Mouse (Mus musculus) heart, embryonic 14.5 days (tissue): ENCODE results near the gene Barhl1. TPM values are rescaled to one million over a fixed set of nuclear protein-coding genes. Genes with fewer than 3 reads are reported as not detected.

Source experiments
- ATAC-seq: fragments of 200-750 bp; cut with Nextera tagmentation; 2 replicates; pipeline ENCODE4 v1.8.0; 2017; ENCODE audit warnings: low read depth, moderate TSS enrichment; ENCODE audit not compliant: insufficient number of reproducible peaks, insufficient read depth, low FRiP score
- H3K27ac ChIP-seq, 2 experiments: fragments of 200-500 bp in 1 of 2; fragments of 300-500 bp in 1 of 2; sonication (generic) in 1 of 2; replicated peaks in 1 of 2; 2 replicates each; pipeline ENCODE4 v1.5.1; 2012 to 2014; ENCODE audit warnings: low read depth in 2 of 2, low read length in 2 of 2, control low read depth in 1 of 2, mild to moderate bottlenecking in 1 of 2, mixed read lengths in 1 of 2; ENCODE audit not compliant: control insufficient read depth in 1 of 2, insufficient read depth in 1 of 2
- H3K27me3 ChIP-seq: fragments of 300-500 bp; sonication (generic); 2 replicates; pipeline ENCODE4 v1.6.1; 2014; ENCODE audit warnings: mild to moderate bottlenecking, low read length, control low read depth; ENCODE audit not compliant: control insufficient read depth, insufficient read depth
- H3K36me3 ChIP-seq: fragments of 300-500 bp; sonication (generic); 2 replicates; pipeline ENCODE4 v1.6.1; 2014; ENCODE audit warnings: mild to moderate bottlenecking, control low read depth, low read length, mixed read lengths; ENCODE audit not compliant: control insufficient read depth, insufficient read depth
- H3K4me1 ChIP-seq, 2 experiments: fragments of 200-500 bp in 1 of 2; fragments of 300-500 bp in 1 of 2; sonication (generic) in 1 of 2; 2 replicates each; pipeline ENCODE4 v1.6.1; 2012 to 2014; ENCODE audit warnings: low read length in 2 of 2, control low read depth in 1 of 2, mixed read lengths in 1 of 2; ENCODE audit not compliant: control insufficient read depth in 2 of 2, insufficient read depth in 2 of 2
- H3K4me2 ChIP-seq: fragments of 300-500 bp; sonication (generic); 2 replicates; pipeline ENCODE4 v1.6.1; 2014; ENCODE audit warnings: mild to moderate bottlenecking, low read length
- H3K4me3 ChIP-seq, 2 experiments: fragments of 200-500 bp in 1 of 2; fragments of 300-500 bp in 1 of 2; sonication (generic) in 1 of 2; 2 replicates each; pipeline ENCODE4 v1.5.1; 2012 to 2014; ENCODE audit warnings: low read length in 2 of 2, mild to moderate bottlenecking in 2 of 2, control low read depth in 1 of 2, low read depth in 1 of 2, moderate library complexity in 1 of 2; ENCODE audit not compliant: control insufficient read depth in 1 of 2, insufficient read depth in 1 of 2
- H3K9ac ChIP-seq: fragments of 300-500 bp; sonication (generic); 2 replicates; pipeline ENCODE4 v1.6.1; 2014; ENCODE audit warnings: mild to moderate bottlenecking, low read length
- H3K9me3 ChIP-seq: fragments of 300-500 bp; sonication (generic); 2 replicates; pipeline ENCODE4 v1.6.1; 2016; ENCODE audit warnings: low read length, control low read depth; ENCODE audit not compliant: control insufficient read depth
- WGBS: fragments of 180-500 bp; shearing (Covaris S2); extraction: QIAGEN DNeasy Blood & Tissue Kit; methylation state at CpG from one replicate; pipeline ENCODE4 v1.1.7; 2014; 5-methylcytosine and 5-hydroxymethylcytosine counted together
- polyA plus RNA-seq: library from polyadenylated mRNA; unstranded; fragments of >200 nt; fragmentation: Nextera tagmentation; extraction: Ambion mirVana; gene quantifications from 2 replicates; pipeline ENCODE4 v1.2.1, GENCODE M21; 2014

Gene Barhl1
- polyA plus RNA-seq, 1 experiment from 2014 or later = not detected

DNA sequence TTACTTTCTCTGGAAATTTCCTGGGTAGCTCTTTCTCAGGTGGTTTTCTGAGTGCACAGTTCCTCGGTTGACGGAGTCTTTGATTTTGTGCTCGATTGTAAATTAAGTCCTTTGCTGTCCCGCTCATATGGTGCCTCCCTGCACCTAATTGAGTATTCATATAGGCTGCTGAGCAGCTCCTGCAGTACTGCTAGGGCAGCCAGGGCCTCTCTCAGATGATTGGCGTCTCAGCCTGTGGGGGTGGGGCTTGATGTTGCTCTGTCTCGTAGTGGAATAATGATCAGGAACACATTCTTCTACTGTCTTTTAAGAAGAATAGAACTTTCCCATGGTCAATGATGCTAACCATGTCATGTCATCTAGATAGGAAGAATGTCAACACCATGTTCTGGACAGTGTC is 28.9 kb upstream of the Barhl1 start:
- Histone ChIP-seq H3K4me2 (no peak overlapping the region), H3K36me3 (no peaks in the 10 kb centered on the region), H3K9ac (no peak overlapping the region), H3K27me3 (no peaks in the 10 kb centered on the region), H3K27ac (no peak overlapping the region), H3K4me3 (no peak overlapping the region), H3K9me3 (no peaks in the 10 kb centered on the region), H3K4me1 (no peaks in the 10 kb centered on the region)
- ATAC-seq = no peak
- WGBS = 71% methylated on average over 6 of the region's 6 CpGs

DNA sequence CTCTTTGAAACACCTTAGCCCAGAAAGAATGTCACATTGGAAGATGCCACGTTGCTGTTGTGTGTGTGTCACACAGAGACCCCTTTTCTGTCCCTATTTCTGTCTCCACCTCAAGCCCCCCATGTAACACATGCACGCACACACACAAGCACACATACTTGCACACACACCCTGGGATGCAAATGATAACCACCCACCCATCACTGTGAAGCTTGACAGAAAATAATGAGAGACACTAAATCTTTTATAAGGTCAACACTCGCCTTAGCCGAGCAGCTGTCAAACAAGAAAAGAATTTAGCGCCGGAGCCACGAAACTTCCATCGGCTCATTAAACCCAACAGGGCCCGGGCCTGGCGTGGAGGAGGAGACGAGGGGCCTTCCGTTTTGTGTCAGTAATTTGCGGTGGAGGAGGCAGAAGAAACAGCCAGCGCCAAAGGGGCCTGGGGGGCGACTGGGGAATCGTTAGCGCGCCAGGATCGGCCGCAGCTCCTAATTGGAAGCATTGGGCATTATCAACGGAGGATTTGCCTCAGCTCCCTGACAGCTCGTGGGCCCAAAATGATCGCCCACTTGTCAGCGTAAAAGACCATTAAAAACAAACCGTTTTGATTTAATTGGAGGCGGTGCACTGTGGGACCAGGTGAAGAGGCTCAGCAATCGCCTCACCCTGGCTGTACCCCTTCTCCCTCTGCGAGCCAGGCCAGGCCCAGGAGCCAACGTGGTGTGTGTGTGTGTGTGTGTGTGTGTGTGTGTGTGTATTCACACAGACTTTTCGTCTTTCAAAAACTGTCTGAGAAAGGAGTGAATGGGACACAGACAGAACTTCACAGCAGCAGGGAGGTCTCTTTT is 27.4 kb upstream of the Barhl1 start:
- H3K9me3 ChIP-seq = no peaks in the 10 kb centered on the region
- no peaks in the 10 kb centered on the region for H3K27me3 ChIP-seq
- no peak overlapping the region for H3K27ac ChIP-seq
- ATAC-seq = no peak
- no peaks in the 10 kb centered on the region for H3K36me3 ChIP-seq
- H3K9ac ChIP-seq = no peak overlapping the region
- no peak overlapping the region for H3K4me3 ChIP-seq
- H3K4me1 ChIP-seq = peaks cover 0 to 4% of the 10 kb centered on the region in 2 experiments; a peak in 2 of 4 replicates
- 60% methylated on average over 30 of the region's 30 CpGs for WGBS
- no peak overlapping the region for H3K4me2 ChIP-seq

DNA sequence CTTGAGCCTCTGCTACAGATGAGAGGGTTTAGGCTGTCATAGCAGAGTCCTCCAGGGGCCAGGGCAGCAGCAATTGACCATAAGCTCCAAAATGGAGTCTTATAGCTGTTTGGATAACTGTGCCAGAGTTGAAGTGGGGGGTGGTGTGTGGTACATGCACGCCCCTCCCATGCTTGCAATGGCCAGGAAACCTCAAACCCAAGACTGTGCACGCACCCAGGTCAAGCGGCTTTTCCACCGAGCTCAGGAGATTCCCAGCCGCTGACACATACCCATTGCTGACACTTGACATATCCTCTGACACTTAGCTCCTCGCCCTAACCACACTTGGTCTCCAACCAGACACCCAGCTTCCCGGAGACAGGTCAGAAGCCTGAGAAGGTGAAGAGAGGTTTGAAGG is 22.5 kb upstream of the Barhl1 start:
- H3K4me2 ChIP-seq = no peak overlapping the region
- no peak overlapping the region for H3K27ac ChIP-seq
- WGBS = 38% methylated on average over 7 of the region's 7 CpGs
- no peak overlapping the region for H3K9ac ChIP-seq
- no peaks in the 10 kb centered on the region for H3K9me3 ChIP-seq
- no peaks in the 10 kb centered on the region for H3K27me3 ChIP-seq
- H3K4me3 ChIP-seq = no peak overlapping the region
- H3K4me1 ChIP-seq = peaks cover 0 to 4% of the 10 kb centered on the region in 2 experiments; a peak in 2 of 4 replicates
- no peak for ATAC-seq
- H3K36me3 ChIP-seq = no peaks in the 10 kb centered on the region

DNA sequence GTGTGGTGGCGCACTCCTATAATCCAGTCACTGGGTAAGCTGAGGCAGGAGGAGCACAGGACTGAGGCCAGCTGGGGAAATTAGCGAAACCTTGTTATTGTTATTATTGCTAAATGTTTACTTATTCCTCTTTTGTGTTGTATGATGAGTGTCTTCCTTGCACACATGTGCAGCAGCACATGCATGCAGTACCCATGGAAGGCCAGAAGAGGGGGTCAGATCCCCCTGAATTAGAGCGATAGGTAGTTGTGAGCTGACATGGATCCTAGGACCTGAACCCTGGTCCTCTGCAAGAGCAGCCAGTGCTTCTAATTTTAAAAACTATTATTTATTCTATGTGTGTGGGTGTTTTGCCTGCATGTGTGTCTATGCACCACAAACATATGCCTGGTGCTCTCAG is 14.1 kb upstream of the Barhl1 start:
- Histone ChIP-seq H3K4me2 (no peak overlapping the region), H3K9ac (no peak overlapping the region), H3K27me3 (0 out of 2 replicates have a peak, but pooled peaks cover 3% of the 10 kb centered on the region), H3K27ac (no peak overlapping the region), H3K9me3 (no peaks in the 10 kb centered on the region), H3K4me1 (no peaks in the 10 kb centered on the region), H3K36me3 (no peaks in the 10 kb centered on the region), H3K4me3 (no peak overlapping the region)
- no peak for ATAC-seq
- WGBS = 84% methylated on average over 3 of the region's 3 CpGs

DNA sequence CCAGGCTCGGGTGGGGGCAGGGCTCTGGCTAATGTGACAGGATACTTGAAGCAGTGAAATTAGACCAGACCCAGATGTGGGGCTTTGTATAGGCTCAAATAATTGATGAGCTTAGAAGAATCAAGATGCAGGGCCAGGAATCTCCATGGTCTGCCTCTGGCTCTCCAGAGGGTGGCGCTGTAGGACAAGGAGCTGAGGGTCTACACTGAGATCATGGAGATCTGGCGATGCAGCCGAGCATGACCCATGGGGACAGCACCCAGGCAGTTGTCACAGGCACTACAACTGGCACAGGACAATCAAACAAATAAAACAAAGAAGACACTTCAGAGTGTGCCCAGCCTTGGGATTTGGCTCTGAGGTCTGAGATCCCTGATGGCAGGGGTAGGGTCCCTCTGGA is 7.4 kb upstream of the Barhl1 start:
- H3K9ac ChIP-seq = no peak overlapping the region
- WGBS = 1% methylated on average over 4 of the region's 4 CpGs
- H3K27me3 ChIP-seq = peaks cover 58% of the 10 kb centered on the region

DNA sequence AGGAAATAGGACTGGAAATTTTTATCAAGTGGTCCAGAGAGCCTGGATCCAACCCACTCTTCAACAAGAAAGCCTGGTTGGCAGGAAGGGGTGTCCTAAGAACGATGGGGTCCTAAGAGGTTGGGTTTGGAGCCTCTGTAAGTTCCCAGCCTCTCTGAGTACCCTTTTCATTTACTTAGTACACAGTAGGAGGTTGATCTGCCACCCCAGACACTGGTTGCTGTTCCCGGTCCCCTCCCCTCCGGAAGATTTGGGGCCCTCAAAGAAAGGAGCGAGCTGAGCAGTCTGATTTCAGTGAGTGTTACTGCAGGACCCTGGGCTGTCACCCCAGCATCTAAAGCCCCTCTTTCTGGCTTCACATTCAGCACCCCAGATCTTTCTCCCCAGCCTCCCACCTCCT is 2.5 kb upstream of the Barhl1 start:
- no peak overlapping the region for H3K4me3 ChIP-seq
- H3K9me3 ChIP-seq = no peaks in the 10 kb centered on the region
- H3K4me1 ChIP-seq = no peaks in the 10 kb centered on the region; a peak in 1 of 4 replicates
- H3K27me3 ChIP-seq = peaks cover 92% of the 10 kb centered on the region
- no peak overlapping the region for H3K27ac ChIP-seq
- no peaks in the 10 kb centered on the region for H3K36me3 ChIP-seq
- ATAC-seq = no peak
- no peak overlapping the region for H3K9ac ChIP-seq
- WGBS = 0% methylated on average over 4 of the region's 4 CpGs
- H3K4me2 ChIP-seq = no peak overlapping the region

More for the DNA sequence above, 7.4 kb upstream of the Barhl1 start:
- Histone ChIP-seq H3K4me2 (no peak overlapping the region), H3K27ac (no peak overlapping the region), H3K9me3 (no peaks in the 10 kb centered on the region), H3K4me1 (no peaks in the 10 kb centered on the region), H3K36me3 (no peaks in the 10 kb centered on the region), H3K4me3 (no peak overlapping the region)
- no peak for ATAC-seq

DNA sequence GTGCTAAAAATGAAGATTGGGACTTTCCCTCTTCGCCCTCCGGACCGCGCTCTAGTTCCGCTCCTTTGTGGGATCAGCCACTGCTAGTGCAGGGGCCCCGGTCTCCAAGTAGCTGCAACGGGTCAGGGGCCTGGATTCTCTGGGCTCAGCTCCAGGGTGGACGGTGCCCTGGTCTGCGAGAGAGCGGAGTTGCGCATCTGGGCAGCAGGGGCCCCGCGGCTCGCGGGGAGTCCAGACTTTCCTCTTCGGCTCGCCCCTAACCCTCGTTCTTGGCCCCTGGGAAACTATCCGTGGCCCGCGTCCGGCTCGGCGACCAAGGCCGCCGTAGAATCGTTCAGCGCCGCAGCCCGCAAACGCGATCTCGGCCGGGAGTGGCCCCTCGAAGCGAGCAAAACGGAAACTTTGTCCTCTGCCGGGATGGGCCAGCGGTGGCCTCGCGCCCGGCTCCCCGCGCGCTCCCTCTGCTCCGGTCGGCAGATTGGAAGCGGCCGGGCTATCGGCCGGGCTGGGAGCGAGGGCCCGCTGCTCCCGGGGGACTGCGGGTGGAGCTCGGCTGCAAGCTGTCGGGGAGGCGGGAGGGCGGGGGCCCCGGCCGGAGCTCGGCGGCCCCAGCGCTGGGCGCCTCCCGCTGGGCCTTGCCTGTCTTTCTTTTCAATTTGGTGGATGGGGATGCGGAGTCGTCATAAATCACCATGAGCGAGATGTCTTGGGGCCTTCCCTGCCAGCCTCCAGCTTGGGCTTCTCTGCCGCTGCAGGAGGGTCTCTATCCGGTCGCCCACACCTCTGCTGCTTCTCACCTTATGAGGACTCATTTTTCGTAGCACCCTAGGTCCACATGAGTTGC is 1.3 kb upstream of the Barhl1 start:
- no peak for ATAC-seq
- H3K9ac ChIP-seq = no peak overlapping the region
- H3K27ac ChIP-seq = no peak overlapping the region
- H3K9me3 ChIP-seq = no peaks in the 10 kb centered on the region
- H3K4me2 ChIP-seq = peak overlapping the region; percentile 14; the same call in 1 of the 2 replicates
- under 1% methylated on average over 73 of the region's 73 CpGs for WGBS
- H3K4me3 ChIP-seq = peak overlapping the region in 1 of 2 experiments; percentile 3; a peak in 2 of 4 replicates
- H3K27me3 ChIP-seq = peaks cover 92% of the 10 kb centered on the region
- H3K36me3 ChIP-seq = no peaks in the 10 kb centered on the region
- no peaks in the 10 kb centered on the region; a peak in 1 of 4 replicates for H3K4me1 ChIP-seq
